ENCODE assay signal across 16 mouse cellular contexts in genomic region chr1:127208167-127208566, GRCm38 (mm10). TPM values are rescaled to one million over a fixed set of nuclear protein-coding genes. Genes with fewer than 3 reads are reported as not detected.
DNase-seq lines count a peak whose midpoint lies in the region; ATAC-seq and TF ChIP-seq lines count a peak whose summit lies in the region.
"Had no signal": no experiment of that assay in that cellular context is flagged by ENCODE, and none has a peak within 500 bp of the region (broad histone marks: within the 10 kb centered on the region; RNA-seq: fewer than 3 reads in every experiment).

No protein-coding gene starts in this region.

- intact Hi-C loops in left cerebral cortex, adult 2 months (cut with DNase I): loop anchor here (5.0 kb wide), 2 partner anchors 34 to 119 kb away; no protein-coding TSS in a partner anchor
- intact Hi-C loops in heart, adult 2 months (cut with DNase I): loop anchor here (5.0 to 10.0 kb wide), 2 partner anchors 129 to 567 kb away; partner anchors contain the start of gene Ccnt2

- H3K9ac ChIP-seq in hindbrain, postnatal 0 days (replicated peaks; ENCODE audit: low read length): peak overlapping the region; percentile 71; the same call in 1 of the 2 replicates
- no peak overlapping the region for H3K9ac ChIP-seq in heart, adult 2 months (ENCODE audit: low read depth, low read length)
- no peak overlapping the region for H3K9ac ChIP-seq in intestine, embryonic 16.5 days (ENCODE audit: low read depth, low read length)
- H3K9ac ChIP-seq: limb, embryonic 15.5 days had no signal

- TF ChIP-seq EP300 in heart, adult 2 months (IDR thresholded peaks at IDR 0.05; ENCODE audit: insufficient read depth, low read depth, low read length): no peak

- H3K4me1 ChIP-seq in hindbrain, postnatal 0 days (ENCODE audit: insufficient read depth, low read length): peaks cover 5% of the 10 kb centered on the region; the same call in 1 of the 2 replicates
- peaks cover 3% of the 10 kb centered on the region for H3K4me1 ChIP-seq in heart, adult 2 months (ENCODE audit: control insufficient read depth, insufficient read depth, low read length)
- H3K4me1 ChIP-seq in intestine, embryonic 16.5 days (ENCODE audit: control insufficient read depth, insufficient read depth, low read length): peaks cover 30% of the 10 kb centered on the region

- H3K36me3 ChIP-seq in hindbrain, postnatal 0 days (ENCODE audit: insufficient read depth, low read length): no peaks in the 10 kb centered on the region
- no peaks in the 10 kb centered on the region for H3K36me3 ChIP-seq in heart, adult 2 months (ENCODE audit: control insufficient read depth, insufficient read depth, low read length)
- H3K36me3 ChIP-seq in intestine, embryonic 16.5 days (ENCODE audit: control insufficient read depth, insufficient read depth, low read length): no peaks in the 10 kb centered on the region
- H3K36me3 ChIP-seq: heart, embryonic 10.5 days; limb, embryonic 15.5 days had no signal

- ATAC-seq in hindbrain, postnatal 0 days: no peak
- no peak for ATAC-seq in intestine, embryonic 16.5 days

- no peaks in the 10 kb centered on the region for H3K27me3 ChIP-seq in hindbrain, postnatal 0 days (ENCODE audit: insufficient read depth, low read length)
- no peaks in the 10 kb centered on the region for H3K27me3 ChIP-seq in heart, adult 2 months (ENCODE audit: control insufficient read depth, insufficient read depth, low read length)
- H3K27me3 ChIP-seq in intestine, embryonic 16.5 days (replicated peaks; ENCODE audit: control insufficient read depth, insufficient read depth, low read length): no peaks in the 10 kb centered on the region
- H3K27me3 ChIP-seq: limb, embryonic 15.5 days had no signal

- 70% methylated on average over 9 of the region's 9 CpGs for WGBS in hindbrain, postnatal 0 days
- 90% methylated on average over 9 of the region's 9 CpGs for WGBS in heart, adult 2 months
- 84% methylated on average over 9 of the region's 9 CpGs for WGBS in intestine, embryonic 16.5 days

- no peaks in the 10 kb centered on the region for H3K9me3 ChIP-seq in hindbrain, postnatal 0 days (ENCODE audit: low read length)
- no peaks in the 10 kb centered on the region for H3K9me3 ChIP-seq in intestine, embryonic 16.5 days (ENCODE audit: control insufficient read depth, low read length)
- H3K9me3 ChIP-seq: heart, embryonic 10.5 days; limb, embryonic 15.5 days had no signal

- no peak for DNase-seq in left cerebral cortex, adult 2 months (ENCODE audit: extremely low spot score in 1 of 2, low spot score in 2 of 2)
- DNase-seq in left cerebral cortex, adult 11 months (ENCODE audit: low spot score): no peak
- DNase-seq in thymus, postnatal 14 days: peak; percentile 16
- no peak for DNase-seq in thymus, adult 18-20 months
- DNase-seq in hindbrain, postnatal 0 days (ENCODE audit: low spot score): no peak
- peak; percentile 26 for DNase-seq in right cerebral cortex, postnatal 25 days
- DNase-seq in heart, adult 2 months: no peak
- DNase-seq: cerebellum, postnatal 25 days; gastrocnemius, postnatal 25 days; heart, postnatal 10 days; lung, postnatal 10 days; thymus, postnatal 4 days had no signal

- H3K79me2 ChIP-seq in heart, adult 2 months (replicated peaks; ENCODE audit: control insufficient read depth, insufficient read depth, low read length): peaks cover 4% of the 10 kb centered on the region

- H3K4me2 ChIP-seq in hindbrain, postnatal 0 days (ENCODE audit: low read depth, low read length): peak overlapping the region; percentile 93
- H3K4me2 ChIP-seq in intestine, embryonic 16.5 days (ENCODE audit: low read depth, low read length): no peak overlapping the region
- H3K4me2 ChIP-seq: limb, embryonic 15.5 days had no signal

- H3K4me3 ChIP-seq in left cerebral cortex, adult 2 months: peak overlapping the region; percentile 6; the same call in 1 of the 2 replicates
- H3K4me3 ChIP-seq in hindbrain, postnatal 0 days (ENCODE audit: low read length): no peak overlapping the region
- H3K4me3 ChIP-seq in heart, adult 2 months: no peak overlapping the region
- H3K4me3 ChIP-seq in intestine, embryonic 16.5 days (ENCODE audit: low read length): no peak overlapping the region
- H3K4me3 ChIP-seq: heart, embryonic 10.5 days; limb, embryonic 15.5 days; myocyte had no signal

- TF ChIP-seq POLR2A in heart, adult 2 months (IDR thresholded peaks at IDR 0.05; ENCODE audit: insufficient read depth, low read depth, low read length): no peak

- no peak overlapping the region for H3K27ac ChIP-seq in left cerebral cortex, adult 2 months
- no peak overlapping the region for H3K27ac ChIP-seq in hindbrain, postnatal 0 days
- H3K27ac ChIP-seq in heart, adult 2 months: no peak overlapping the region
- H3K27ac ChIP-seq in intestine, embryonic 16.5 days (ENCODE audit: low read length): no peak overlapping the region
- H3K27ac ChIP-seq: heart, embryonic 10.5 days; limb, embryonic 15.5 days had no signal

- TF ChIP-seq CTCF in left cerebral cortex, adult 2 months (IDR thresholded peaks at IDR 0.05): no peak
- TF ChIP-seq CTCF in hindbrain, postnatal 0 days (IDR thresholded peaks at IDR 0.05; ENCODE audit: low read depth): no peak
- TF ChIP-seq CTCF in heart, adult 2 months (IDR thresholded peaks at IDR 0.05): no peak

RNA-seq across cellular contexts. Expression of gene Mgat5, which starts 3.4 kb away (rescaled TPM):
- total RNA-seq in left cerebral cortex, adult 2 months (2021): 10 to 100 TPM; 78.7 to 79.6 TPM
- total RNA-seq in hindbrain, postnatal 0 days (2014; rRNA removed): 49.3 and 63.3 TPM in 2 replicates
- 13.3 and 14.8 TPM in 2 replicates for polyA plus RNA-seq in hindbrain, postnatal 0 days (2015; fragmentation: Nextera tagmentation; extraction: Ambion mirVana)
- total RNA-seq in heart, adult 2 months (2021): 10 to 100 TPM; 13.6 to 16.7 TPM
- 5.6 and 8.4 TPM in 2 replicates for polyA plus RNA-seq in heart, adult 2 months (2012; rRNA removed)
- polyA plus RNA-seq in intestine, embryonic 16.5 days (2015; fragmentation: Nextera tagmentation; extraction: Ambion mirVana): 5.9 and 6.0 TPM in 2 replicates

Comparison
In these comparisons a context has a peak if more than half of its experiments do, and no peak if none do; other contexts are left out.
1. DNase-seq: peak in thymus, postnatal 14 days (single experiment) and right cerebral cortex, postnatal 25 days (single experiment); none in left cerebral cortex, adult 2 months (0 of 2), left cerebral cortex, adult 11 months (single experiment), thymus, adult 18-20 months (0 of 2), hindbrain, postnatal 0 days (single experiment) and heart, adult 2 months (0 of 2).